Mouse (Mus musculus): Measurements from ENCODE around the gene Ptprg.

- TF ChIP-seq CEBPB (IDR thresholded peaks at IDR 0.05; ENCODE audit: low read depth) (no peak), CTCF (IDR thresholded peaks at IDR 0.05; ENCODE audit: control insufficient read depth, insufficient read depth, insufficient read length) (no peak), MAX (IDR thresholded peaks at IDR 0.05) (no peak), FOSL1 (IDR thresholded peaks at IDR 0.05; ENCODE audit: insufficient read depth, low read length, poor library complexity, severe bottlenecking) (no peak)
These were observed 221.2 kb downstream of the Ptprg start for GRCm38 (mm10) chr14:11774476-11775037.

Measured in C2C12 (cell line).